Mouse (Mus musculus): ENCODE data around the gene Gm10722.
"Not testable (repeated sequence)": the region's sequence is repeated elsewhere in the genome, so short reads cannot be mapped to it uniquely, and the experiment has no call there.

- TF ChIP-seq CTCF (IDR thresholded peaks at IDR 0.05; ENCODE audit: extremely low read depth, insufficient read depth, insufficient read length, insufficient replicate concordance); POLR2A (IDR thresholded peaks at IDR 0.05; ENCODE audit: low read depth, low read length): not testable (repeated sequence)
These were observed 284 bp downstream of the Gm10722 start for GRCm38 (mm10) chr9:3001006-3001405.
